Mouse (Mus musculus): ENCODE measurements at regions not wholly inside any gene's neighbourhood (a gene's known extent, or its start where the extent isn't known, plus 50 kb on each side); places are given as distances from the start of the nearest gene placed in this dataset.
A peak's percentile ranks its signal among the peaks of the same experiment; 100 is the strongest.
"Not testable (repeated sequence)": the region's sequence is repeated elsewhere in the genome, so short reads cannot be mapped to it uniquely, and the experiment has no call there.

DNA sequence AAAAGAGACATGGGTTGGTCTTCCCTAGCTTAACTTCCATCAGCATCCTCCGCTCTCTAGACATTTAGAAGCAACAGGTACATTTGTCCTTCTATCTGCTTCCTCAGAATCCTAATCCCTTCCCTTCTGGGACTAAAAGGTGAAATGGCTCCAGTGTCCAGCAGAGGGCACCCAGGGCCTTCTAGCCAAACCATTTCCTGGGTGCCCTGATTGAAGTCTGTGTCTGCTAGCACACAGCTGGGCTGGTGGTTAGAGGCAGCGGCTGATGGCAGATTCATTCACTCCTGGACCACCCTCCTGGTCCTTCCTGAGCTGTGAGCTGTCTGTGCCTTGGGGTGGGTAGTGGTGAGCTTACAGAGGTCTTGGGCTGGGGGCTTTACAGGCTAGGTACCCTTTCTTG is 76.5 kb upstream of the Col13a1 start:
- no peak for DNase-seq (ENCODE audit: low spot score in 2 of 2)

DNA sequence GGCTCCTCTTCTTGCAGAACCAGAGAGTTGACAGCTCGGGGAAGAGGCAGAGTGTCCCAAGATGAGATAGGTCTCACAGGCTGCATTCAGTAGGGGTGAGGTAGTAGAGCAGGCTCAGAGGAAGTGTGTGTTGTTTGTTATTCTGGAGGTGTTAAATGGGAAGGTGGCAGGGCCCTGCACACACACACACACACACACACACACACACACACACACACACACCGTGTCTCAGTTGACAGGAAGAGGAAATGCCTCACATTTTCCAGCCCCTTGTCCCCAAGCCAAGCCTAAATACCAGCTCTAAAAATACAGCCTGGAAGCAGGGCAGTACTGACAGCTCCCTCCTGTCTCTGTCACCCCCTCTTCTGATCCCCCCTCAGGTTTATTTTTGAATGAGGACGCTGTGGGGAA is 70.9 kb upstream of the Col13a1 start:
- peak; percentile 39 to 67 for DNase-seq (ENCODE audit: low spot score in 2 of 2)

DNA sequence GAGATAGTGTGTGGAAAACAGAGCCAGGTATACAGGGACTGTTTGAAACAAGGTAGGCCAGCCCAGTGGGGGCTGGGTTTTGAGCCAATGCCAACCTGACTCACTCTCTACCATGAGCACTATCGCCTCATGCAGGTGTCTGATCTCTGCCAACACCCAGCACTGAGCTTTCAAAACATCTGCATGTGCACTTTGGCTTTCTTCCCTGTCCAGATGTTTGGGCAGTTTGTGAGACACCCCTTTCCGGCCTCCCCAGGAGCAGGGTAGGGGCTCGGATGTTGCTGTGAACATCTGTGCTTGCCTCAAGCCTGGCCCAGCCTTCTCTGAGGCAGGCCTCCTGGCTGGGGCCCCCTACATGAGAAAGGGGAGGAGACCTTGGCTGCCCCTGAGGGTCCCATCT is 65.5 kb upstream of the Col13a1 start:
- DNase-seq (ENCODE audit: low spot score in 2 of 2): no peak

GRCm38 (mm10) chr10:62039915-62040314 is 61.0 kb upstream of the Col13a1 start:
- DNase-seq (ENCODE audit: low spot score in 2 of 2): no peak

- no peak for DNase-seq (ENCODE audit: low spot score in 2 of 2)
Measured at GRCm38 (mm10) chr10:62038656-62039055, 59.7 kb upstream of the Col13a1 start.

DNA sequence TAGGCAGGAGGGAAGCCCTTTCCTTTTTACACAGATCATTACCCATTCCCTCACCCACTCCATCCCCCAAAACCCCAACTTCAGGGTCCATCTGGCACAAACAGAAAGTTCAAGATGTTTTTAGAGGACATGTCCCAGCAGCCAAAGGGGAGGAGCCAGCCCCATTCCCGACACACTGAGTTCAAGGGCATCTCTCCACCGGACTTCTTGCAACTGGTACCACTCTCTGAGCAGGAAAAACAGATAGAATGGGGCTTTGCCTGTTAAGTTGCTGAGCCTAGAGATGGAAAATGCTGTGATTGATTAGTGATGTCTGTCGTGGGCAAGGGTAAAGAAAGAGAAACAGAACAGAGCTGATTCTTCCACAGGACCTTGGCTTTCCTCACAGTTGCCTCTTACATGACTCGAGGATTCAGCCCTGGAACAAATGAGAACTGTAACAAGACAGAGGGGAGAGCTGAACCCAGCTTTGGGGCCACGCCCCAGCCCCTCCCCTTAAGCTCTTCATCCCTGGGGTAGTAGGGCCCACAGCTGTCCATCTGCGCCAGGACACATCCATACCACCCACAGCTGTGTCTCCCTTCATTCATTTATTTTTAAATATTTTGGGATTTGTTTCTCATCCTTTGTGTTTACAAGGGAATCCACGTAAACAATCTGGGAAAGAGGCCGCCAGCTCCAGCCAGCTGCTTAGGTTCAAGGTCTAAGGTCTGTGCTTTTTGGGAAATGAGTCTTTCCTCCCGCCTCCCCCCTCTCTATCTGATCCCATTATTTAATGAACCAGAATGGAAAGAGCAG is 58.7 kb upstream of the Col13a1 start:
- DNase-seq (ENCODE audit: low spot score in 2 of 2): no peak

DNA sequence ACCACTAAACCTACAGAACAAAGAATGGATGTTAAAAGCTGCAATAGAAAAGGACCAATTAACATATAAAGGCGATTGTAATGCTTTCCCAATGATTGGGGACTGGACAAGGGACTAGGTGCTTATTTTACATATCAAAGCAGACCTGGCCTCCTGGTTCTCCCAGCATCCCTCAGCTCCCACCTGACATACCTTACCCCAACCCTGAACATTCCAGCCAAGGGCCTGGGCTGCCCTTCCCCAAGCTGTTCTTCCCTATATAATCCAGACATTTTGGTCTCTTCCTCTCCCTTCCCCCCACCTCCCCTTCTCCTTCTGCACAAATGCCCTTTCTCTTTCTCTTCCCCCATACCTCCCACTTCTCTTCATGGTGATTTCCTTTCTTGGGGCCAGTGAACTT is 57.9 kb upstream of the Col13a1 start:
- no peak for DNase-seq (ENCODE audit: low spot score in 2 of 2)

GRCm38 (mm10) chr10:62034291-62034690 is 55.4 kb upstream of the Col13a1 start:
- no peak for DNase-seq (ENCODE audit: low spot score in 2 of 2)

DNA sequence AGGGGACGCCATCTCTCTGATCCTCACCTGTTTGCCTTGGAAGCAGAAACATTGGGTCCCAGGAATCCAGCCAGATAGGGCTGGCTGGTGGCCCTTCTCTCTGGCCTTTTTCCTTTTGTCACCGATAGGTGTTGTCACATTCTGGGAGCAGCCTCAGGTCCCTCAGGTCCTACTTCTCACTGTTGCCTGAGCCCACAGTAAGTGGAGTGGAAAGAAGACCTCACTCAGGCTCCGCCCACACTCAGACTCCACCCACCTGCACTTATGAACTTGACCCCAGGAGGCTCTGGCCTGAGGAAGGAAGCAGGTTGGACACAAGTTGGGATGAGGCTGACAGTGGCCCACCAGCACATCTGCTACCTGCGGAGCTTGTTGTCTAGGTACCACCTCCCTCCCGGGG is 54.8 kb upstream of the Col13a1 start:
- DNase-seq (ENCODE audit: low spot score in 2 of 2): peak; percentile 50 to 53

DNA sequence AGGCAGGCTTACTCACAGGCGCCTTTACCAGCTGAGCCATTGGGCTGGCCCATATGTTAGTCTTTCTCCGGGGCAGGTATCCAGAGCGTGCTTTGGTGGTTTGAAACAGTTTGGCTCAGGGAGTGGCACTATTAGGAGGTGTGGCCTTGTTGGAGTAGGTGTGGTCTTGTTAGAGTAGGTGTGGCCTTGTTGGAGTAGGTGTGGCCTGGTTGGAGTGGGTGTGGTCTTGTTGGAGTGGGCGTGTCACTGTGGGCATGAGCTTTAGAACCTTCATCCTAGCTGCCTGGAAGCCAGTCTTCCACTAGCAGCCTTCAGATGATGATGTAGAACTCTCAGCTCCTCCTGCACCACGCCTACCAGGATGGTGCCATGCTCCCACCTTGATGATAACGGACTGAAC is 53.1 kb upstream of the Col13a1 start:
- DNase-seq (ENCODE audit: low spot score in 2 of 2): not testable (repeated sequence)

- DNase-seq (ENCODE audit: low spot score in 2 of 2): no peak
Measured at GRCm38 (mm10) chr10:62029271-62029670, 50.4 kb upstream of the Col13a1 start.
